14 mouse cellular contexts compared by ENCODE assay signal in genomic region chr7:46834994-46835610, GRCm38 (mm10). TPM values are rescaled to one million over a fixed set of nuclear protein-coding genes. Genes with fewer than 3 reads are reported as not detected.
DNase-seq lines count a peak whose midpoint lies in the region; ATAC-seq and TF ChIP-seq lines count a peak whose summit lies in the region.
"Had no signal": no experiment of that assay in that cellular context is flagged by ENCODE, and none has a peak within 500 bp of the region (broad histone marks: within the 10 kb centered on the region; RNA-seq: fewer than 3 reads in every experiment).

No protein-coding gene starts in this region.

- 0 out of 2 replicates have a peak overlapping the region, but pooled peaks have one; percentile 16 for H3K9ac ChIP-seq in hindbrain, embryonic 16.5 days (ENCODE audit: low read depth, low read length)
- H3K9ac ChIP-seq: heart, embryonic 13.5 days; lung, embryonic 15.5 days had no signal

- H3K27ac ChIP-seq in kidney, adult 2 months (ENCODE audit: insufficient read depth, low read depth, low read length): 0 out of 2 replicates have a peak overlapping the region, but pooled peaks have one; percentile 24
- H3K27ac ChIP-seq in hindbrain, embryonic 16.5 days (ENCODE audit: low read depth, low read length): no peak overlapping the region
- H3K27ac ChIP-seq in heart, embryonic 10.5 days: no peak overlapping the region
- H3K27ac ChIP-seq: heart, embryonic 13.5 days; lung, embryonic 15.5 days had no signal

- no peak overlapping the region for H3K4me3 ChIP-seq in kidney, adult 2 months (ENCODE audit: insufficient read depth, low read depth, low read length)
- H3K4me3 ChIP-seq in hindbrain, embryonic 16.5 days (ENCODE audit: low read length): no peak overlapping the region
- H3K4me3 ChIP-seq in heart, embryonic 10.5 days: no peak overlapping the region
- H3K4me3 ChIP-seq: heart, embryonic 13.5 days; lung, embryonic 15.5 days had no signal

- no peak for TF ChIP-seq POLR2A in kidney, adult 2 months (IDR thresholded peaks at IDR 0.05; ENCODE audit: low read depth, low read length)

- H3K4me1 ChIP-seq in kidney, adult 2 months (ENCODE audit: control insufficient read depth, insufficient read depth, low read length): peaks cover 38% of the 10 kb centered on the region
- H3K4me1 ChIP-seq in hindbrain, embryonic 16.5 days (ENCODE audit: control insufficient read depth, insufficient read depth, low read depth, low read length): peaks cover 14% of the 10 kb centered on the region
- peaks cover 78% of the 10 kb centered on the region for H3K4me1 ChIP-seq in heart, embryonic 10.5 days

- H3K27me3 ChIP-seq in kidney, adult 2 months (replicated peaks; ENCODE audit: control insufficient read depth, insufficient read depth, low read length): no peaks in the 10 kb centered on the region
- no peaks in the 10 kb centered on the region for H3K27me3 ChIP-seq in hindbrain, embryonic 16.5 days (replicated peaks; ENCODE audit: control insufficient read depth, insufficient read depth, low read length)
- H3K27me3 ChIP-seq in heart, embryonic 10.5 days (ENCODE audit: insufficient read depth, poor library complexity, severe bottlenecking): no peaks in the 10 kb centered on the region
- H3K27me3 ChIP-seq: CH12.LX; heart, embryonic 13.5 days; lung, embryonic 15.5 days had no signal

- no peaks in the 10 kb centered on the region for H3K36me3 ChIP-seq in kidney, adult 2 months (ENCODE audit: control insufficient read depth, insufficient read depth, low read length)
- no peaks in the 10 kb centered on the region for H3K36me3 ChIP-seq in hindbrain, embryonic 16.5 days (ENCODE audit: control insufficient read depth, insufficient read depth, low read length)
- no peaks in the 10 kb centered on the region for H3K36me3 ChIP-seq in heart, embryonic 10.5 days
- H3K36me3 ChIP-seq: heart, embryonic 13.5 days; lung, embryonic 15.5 days had no signal

- H3K4me2 ChIP-seq in hindbrain, embryonic 16.5 days (ENCODE audit: low read length): no peak overlapping the region
- H3K4me2 ChIP-seq: heart, embryonic 13.5 days; lung, embryonic 15.5 days had no signal

- no peak for TF ChIP-seq CTCF in kidney, adult 2 months (conservative IDR thresholded peaks at IDR 0.05; ENCODE audit: insufficient read depth, insufficient read length, low read depth, low read length)

- 49% methylated on average over 14 of the region's 14 CpGs for whole genome bisulfite sequencing in kidney, adult 2 months
- WGBS in hindbrain, embryonic 16.5 days: 17% methylated on average over 11 of the region's 14 CpGs
- 34% methylated on average over 14 of the region's 14 CpGs for WGBS in heart, embryonic 10.5 days

- ATAC-seq in hindbrain, embryonic 16.5 days: peak; percentile 10; the same call in 1 of the 2 replicates

- DNase-seq in kidney, adult 2 months: peak; percentile 44
- DNase-seq in kidney, adult 8-10 months: no peak
- peak; percentile 59 for DNase-seq in MN1 (ENCODE audit: low spot score)
- peak; percentile 40 for DNase-seq in NIH3T3 (ENCODE audit: low read depth)
- no peak for DNase-seq in right cerebral cortex, postnatal 36 days (ENCODE audit: low spot score in 2 of 2)
- no peak for DNase-seq in heart, embryonic 10.5 days (ENCODE audit: low spot score)
- DNase-seq: cerebellum, adult 11-12 months had no signal

- no peaks in the 10 kb centered on the region for H3K9me3 ChIP-seq in hindbrain, embryonic 16.5 days (ENCODE audit: control insufficient read depth, low read length)
- H3K9me3 ChIP-seq in heart, embryonic 10.5 days: no peaks in the 10 kb centered on the region
- H3K9me3 ChIP-seq: heart, embryonic 13.5 days; lung, embryonic 15.5 days had no signal

RNA-seq across cellular contexts. Expression of gene Ldha, which starts 6.2 kb away (rescaled TPM):
- polyA plus RNA-seq in kidney, adult 2 months (2012; rRNA removed): 665 and 667 TPM in 2 replicates
- polyA plus RNA-seq in hindbrain, embryonic 16.5 days (2015; fragmentation: Nextera tagmentation; extraction: Ambion mirVana): 894 and 950 TPM in 2 replicates
- 4,161 and 4,393 TPM in 2 replicates for polyA plus RNA-seq in heart, embryonic 10.5 days (2016; fragmentation: Nextera tagmentation; extraction: Ambion mirVana)

RNA-seq across cellular contexts. Expression of gene Ldhc, which starts 25.9 kb away (rescaled TPM):
- polyA plus RNA-seq in kidney, adult 2 months (2012; rRNA removed): 0.42 and 0.67 TPM in 2 replicates
- 0.25 and 0.55 TPM in 2 replicates for polyA plus RNA-seq in hindbrain, embryonic 16.5 days (2015; fragmentation: Nextera tagmentation; extraction: Ambion mirVana)
- polyA plus RNA-seq in heart, embryonic 10.5 days (2016; fragmentation: Nextera tagmentation; extraction: Ambion mirVana): 0.13 TPM in 1 of 2 replicates, not detected in the other
- polyA plus RNA-seq: heart, embryonic 13.5 days; intestine, embryonic 14.5 days; limb, embryonic 14.5 days; small intestine, adult 2 months had no signal

RNA-seq across cellular contexts. Expression of gene Gtf2h1, which starts 39.2 kb away (rescaled TPM):
- polyA plus RNA-seq in kidney, adult 2 months (2012; rRNA removed): 9.8 and 11.6 TPM in 2 replicates
- 41.0 and 41.2 TPM in 2 replicates for polyA plus RNA-seq in hindbrain, embryonic 16.5 days (2015; fragmentation: Nextera tagmentation; extraction: Ambion mirVana)
- polyA plus RNA-seq in heart, embryonic 10.5 days (2016; fragmentation: Nextera tagmentation; extraction: Ambion mirVana): 40.6 and 45.1 TPM in 2 replicates

RNA-seq across cellular contexts. Expression of gene Hps5, which starts 39.2 kb away (rescaled TPM):
- 31.0 and 41.7 TPM in 2 replicates for polyA plus RNA-seq in kidney, adult 2 months (2012; rRNA removed)
- polyA plus RNA-seq in hindbrain, embryonic 16.5 days (2015; fragmentation: Nextera tagmentation; extraction: Ambion mirVana): 9.7 and 12.6 TPM in 2 replicates
- polyA plus RNA-seq in heart, embryonic 10.5 days (2016; fragmentation: Nextera tagmentation; extraction: Ambion mirVana): 13.9 and 14.5 TPM in 2 replicates

Comparison
In these comparisons a context has a peak if more than half of its experiments do, and no peak if none do; other contexts are left out.
1. DNase-seq: peak in kidney, adult 2 months (single experiment), MN1 (single experiment) and NIH3T3 (single experiment); none in kidney, adult 8-10 months (0 of 2), right cerebral cortex, postnatal 36 days (0 of 2) and heart, embryonic 10.5 days (single experiment).